Mouse (Mus musculus) left cerebral cortex, postnatal 10 days (tissue): ENCODE results near the gene Hormad2. TPM values are rescaled to one million over a fixed set of nuclear protein-coding genes. Genes with fewer than 3 reads are reported as not detected.

Experiments
- DNase-seq, 2 experiments: peaks; one replicate each; pipeline ENCODE4 v3.0.0; 2021 to 2022; ENCODE audit warnings: low spot score in 2 of 2, mixed read lengths in 1 of 2; ENCODE audit errors: extremely low spot score in 1 of 2
- intact Hi-C: fragments of 180-260 bp; cut with DNase I; formaldehyde crosslinking; loops from one replicate; pipeline ENCODE4 v1.15.1; 2025
- total RNA-seq, 2 experiments: library from RNA; stranded (reverse); gene quantifications; 2 replicates each; pipeline ENCODE4 v1.2.3; 2021

Hormad2 gene
- total RNA-seq, 2 experiments from 2014 or later: not detected

- intact Hi-C loops: no loop called here
Observed at GRCm38 (mm10) chr11:4379857-4380256, 61.0 kb downstream of the Hormad2 start.

DNA sequence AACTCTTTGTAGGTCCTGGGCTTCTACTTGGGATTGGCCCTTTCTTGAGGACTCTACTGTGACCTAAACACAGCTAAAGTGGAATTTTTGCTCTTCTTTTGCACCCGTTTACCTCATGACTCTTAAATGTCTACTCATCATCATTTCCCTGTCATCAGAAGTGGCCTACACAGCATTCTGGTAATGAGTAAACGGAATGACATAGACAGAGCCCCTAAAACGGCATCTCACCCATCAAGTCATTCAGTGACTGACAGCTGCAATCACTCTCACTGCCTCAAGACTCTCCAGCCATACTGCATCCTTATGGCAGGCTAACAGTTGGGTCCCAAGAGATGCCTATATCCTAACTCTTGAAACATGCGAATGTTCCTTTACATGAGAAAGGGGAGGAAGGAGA lies 74.5 kb downstream of the Hormad2 start:
- DNase-seq: no peak
- intact Hi-C loops: no loop called here

More at GRCm38 (mm10) chr11:4379857-4380256, 61.0 kb downstream of the Hormad2 start:
- no peak for DNase-seq

DNA sequence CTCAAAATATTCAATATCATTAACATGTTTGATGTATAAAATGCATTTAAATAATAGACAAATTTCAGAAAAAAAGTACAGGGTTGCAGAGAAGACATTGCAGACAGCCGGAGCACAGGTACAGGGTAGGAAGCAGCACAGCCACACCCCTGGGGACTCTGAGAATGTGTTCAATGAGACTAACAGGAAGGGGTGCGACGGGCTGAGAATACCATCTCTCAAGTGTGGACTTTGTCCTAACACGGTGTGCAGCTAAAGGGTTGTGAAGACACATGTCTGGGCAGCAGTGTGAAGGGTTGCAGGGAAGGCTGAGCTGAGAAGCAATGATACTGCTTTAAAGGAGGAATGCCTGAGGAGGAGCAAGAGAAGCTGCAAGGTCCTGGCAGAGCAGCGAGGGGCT lies 85.5 kb downstream of the Hormad2 start:
- intact Hi-C loops: no loop called here
- no peak for DNase-seq

- intact Hi-C loops: no loop called here
- DNase-seq: no peak
Observed at GRCm38 (mm10) chr11:4352637-4353036, 88.3 kb downstream of the Hormad2 start.

DNA sequence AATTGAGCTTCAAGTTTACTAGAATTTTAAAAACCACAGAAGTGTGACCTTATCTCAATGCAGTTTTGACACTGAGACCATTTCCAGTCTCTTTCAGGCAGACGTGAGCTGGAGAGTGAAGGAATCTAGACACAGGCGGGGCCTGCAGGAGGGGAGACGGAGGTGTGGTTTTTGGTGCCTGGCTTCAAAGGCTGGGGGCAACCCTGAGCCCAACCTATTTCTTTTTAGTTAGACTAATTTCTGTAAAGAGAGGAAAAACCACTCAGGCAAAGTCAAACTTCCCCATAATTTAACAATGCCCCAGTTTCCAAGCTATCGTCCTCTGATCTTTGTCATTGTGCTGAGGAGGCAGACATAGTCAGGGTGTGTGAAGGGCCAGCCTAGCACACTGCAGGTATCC lies 97.0 kb downstream of the Hormad2 start:
- DNase-seq: no peak
- intact Hi-C loops: no loop called here

GRCm38 (mm10) chr11:4342027-4342426 lies 98.9 kb downstream of the Hormad2 start:
- DNase-seq: no peak
- intact Hi-C loops: no loop called here

DNA sequence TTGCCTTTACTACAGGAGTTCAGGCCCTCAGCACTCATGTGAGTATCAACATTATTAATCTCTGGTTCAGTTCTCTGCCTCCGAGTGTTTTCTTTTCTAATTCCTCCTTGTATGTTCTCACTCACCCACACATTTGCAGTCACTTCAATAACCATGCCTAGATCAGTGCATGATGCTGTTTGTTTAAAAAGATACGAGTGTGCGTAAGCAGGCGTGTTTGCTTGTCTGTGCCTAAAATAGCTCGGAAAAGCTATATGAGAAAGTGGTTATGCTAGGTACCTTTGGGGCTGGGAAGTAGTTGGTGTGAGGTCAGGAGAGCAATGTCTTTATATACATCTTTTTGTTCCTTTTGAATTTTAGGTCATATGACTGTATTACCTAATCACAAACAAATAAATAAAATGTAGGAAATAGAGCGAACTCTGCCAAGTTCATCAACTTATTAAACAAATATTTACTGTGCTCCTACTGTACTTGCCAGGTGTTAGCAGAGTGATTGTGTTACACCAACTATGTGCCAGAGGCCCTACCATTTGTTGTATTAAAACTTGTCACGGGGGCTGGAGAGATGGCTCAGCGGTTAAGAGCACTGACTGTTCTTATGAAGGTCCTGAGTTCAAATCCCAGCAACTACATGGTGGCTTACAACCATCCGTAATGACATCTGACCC lies 100.7 kb downstream of the Hormad2 start:
- DNase-seq: no peak
- intact Hi-C loops: no loop called here

DNA sequence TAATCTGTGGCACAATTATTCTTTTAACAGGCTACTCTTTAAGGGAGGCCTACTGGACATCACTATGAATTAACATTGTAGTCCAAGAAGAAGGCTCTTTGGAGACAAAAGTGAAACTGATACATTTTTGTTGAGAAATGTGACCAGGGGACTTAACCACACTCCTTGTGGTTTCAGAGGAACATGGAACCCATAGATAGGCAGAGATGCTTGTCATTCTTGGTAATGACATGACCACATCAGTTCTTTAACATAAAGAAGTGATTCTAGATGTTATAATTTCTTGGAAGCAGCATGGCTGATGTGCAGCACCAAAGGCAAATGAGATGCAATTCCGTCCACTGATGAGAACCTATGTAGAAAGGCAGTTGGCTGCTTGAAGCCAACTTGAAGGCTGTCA lies 101.6 kb downstream of the Hormad2 start:
- DNase-seq: no peak
- intact Hi-C loops: no loop called here

DNA sequence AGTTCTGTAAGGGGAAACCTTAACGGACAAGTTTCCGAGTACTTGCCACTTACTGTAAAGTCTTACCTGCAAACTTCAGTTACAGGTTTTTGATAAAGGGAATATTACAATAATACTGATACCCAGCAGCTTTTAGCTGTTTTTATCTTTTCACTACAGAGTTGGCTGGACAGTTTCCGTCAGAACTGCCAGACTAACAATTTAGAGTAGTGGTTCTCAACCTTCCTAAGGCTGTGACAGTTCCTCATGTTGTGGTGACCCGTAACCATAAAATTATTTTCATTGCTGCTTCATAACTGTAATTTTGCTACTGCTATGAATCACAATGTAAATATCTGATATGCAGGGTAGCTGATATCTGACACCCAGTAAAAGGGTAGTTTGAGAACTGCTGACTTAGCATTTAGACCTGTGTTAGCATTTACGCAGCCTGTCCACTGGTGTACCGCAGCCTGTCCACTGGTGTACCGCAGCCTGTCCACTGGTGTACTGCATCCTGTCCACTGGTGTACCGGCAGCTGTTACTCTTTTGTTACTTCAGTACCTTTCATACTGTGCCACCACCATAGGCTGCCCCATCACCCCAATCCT lies 104.1 kb downstream of the Hormad2 start:
- DNase-seq: no peak
- intact Hi-C loops: no loop called here

DNA sequence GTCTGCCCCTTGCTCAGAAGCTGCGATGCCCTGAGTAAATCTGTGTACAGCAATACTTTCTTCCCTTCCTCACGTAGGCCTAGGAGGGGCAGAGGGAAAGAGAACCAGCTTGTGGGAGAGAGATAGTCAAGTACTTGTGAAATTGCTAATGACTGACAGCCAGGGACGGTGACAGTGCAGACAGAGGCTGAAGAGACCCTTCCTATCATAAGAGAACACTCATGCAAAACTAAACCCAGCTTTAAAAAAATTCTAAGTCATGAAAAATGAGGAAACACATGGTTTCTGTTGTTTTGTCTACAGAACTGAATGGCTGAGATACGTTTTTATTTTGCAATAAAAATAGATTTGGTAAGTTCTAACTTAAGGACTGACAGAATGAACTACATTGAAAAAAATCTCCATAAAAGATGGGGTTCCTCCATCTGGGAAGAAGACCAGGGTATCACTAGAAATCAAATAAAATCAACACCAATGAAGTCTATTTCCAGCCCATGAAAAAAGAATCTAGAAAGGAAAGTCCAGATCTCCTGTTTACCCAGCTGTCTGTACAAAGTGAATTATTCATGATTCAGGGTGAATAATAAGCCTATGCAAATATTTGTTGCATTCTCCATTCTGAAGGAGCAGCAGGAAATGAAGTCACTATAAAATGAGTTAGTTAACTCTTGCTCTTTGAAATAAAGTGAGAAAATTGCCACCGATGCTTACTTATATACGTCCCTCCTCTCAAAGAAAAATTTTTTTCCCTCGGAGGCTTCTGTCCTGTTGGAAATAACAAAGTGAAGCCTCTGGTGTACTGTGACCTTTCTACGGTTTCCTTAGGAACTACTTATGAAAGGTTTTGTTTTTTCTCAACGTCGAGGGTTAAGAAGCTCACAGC lies 104.9 kb downstream of the Hormad2 start:
- DNase-seq: no peak

GRCm38 (mm10) chr11:4332961-4333360 lies 107.9 kb downstream of the Hormad2 start:
- no peak for DNase-seq
- intact Hi-C loops: no loop called here

More for the DNA sequence above, 104.9 kb downstream of the Hormad2 start:
- intact Hi-C loops: no loop called here

DNA sequence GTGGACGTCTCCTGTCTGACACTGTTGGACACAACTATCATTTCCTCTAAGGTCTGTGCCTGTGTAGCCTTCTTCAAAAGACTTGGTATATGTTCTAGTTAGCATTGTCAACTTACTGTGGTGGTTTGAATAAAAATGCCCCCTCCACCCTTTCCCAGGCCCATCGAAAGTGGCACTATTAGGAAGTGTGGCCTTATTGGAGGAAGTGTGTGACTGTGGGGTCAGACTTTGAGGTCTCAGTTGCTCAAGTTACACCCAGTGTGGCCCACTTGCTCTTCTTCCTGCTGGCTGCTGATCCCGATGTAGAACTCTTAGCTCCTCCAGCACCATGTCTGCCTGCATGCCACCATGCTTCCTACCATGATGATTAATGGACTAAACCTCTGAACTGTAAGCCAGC lies 112.7 kb downstream of the Hormad2 start:
- intact Hi-C loops: no loop called here
- DNase-seq: no peak

- intact Hi-C loops: no loop called here
- no peak for DNase-seq
Observed at GRCm38 (mm10) chr11:4323481-4323880, 117.4 kb downstream of the Hormad2 start.

DNA sequence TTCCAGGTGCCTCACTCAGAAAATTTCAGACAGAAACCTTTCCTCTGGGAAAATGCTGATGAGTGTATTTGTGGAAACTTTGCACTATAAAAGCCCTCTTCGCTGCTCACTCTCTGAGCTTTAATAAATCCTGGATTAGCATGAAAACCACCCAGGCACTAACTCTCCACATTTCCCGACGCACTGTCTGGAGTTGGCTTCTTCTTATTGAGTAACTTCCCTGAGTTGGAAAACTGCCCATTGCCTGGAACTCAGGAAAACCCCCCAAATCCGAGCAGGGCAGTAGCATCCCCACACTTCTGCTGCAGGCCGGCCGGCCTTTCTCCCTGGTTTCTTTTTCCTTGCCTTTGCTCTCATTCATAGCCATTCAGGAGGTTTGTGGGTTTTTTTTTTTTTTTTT lies 118.0 kb downstream of the Hormad2 start:
- DNase-seq: no peak
- intact Hi-C loops: no loop called here

DNA sequence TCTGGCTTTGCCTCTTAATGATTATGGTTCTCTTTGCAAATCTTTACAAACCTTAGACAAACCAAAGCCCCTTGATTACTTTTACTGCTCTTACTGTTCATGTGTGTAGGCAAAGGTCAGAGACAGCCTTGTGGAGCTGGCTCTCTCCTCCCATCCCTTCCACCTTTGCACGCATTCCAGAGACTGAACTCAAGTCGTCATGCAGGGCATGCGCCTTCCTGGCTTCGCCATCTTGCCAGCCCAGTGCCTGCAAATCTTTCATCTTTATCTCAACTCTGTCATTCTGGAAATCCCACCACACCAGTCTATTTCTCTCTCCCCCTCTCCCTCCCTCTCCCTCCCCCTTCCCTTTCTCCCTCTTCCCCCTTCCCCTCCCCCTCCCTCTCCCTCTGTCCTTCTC lies 120.0 kb downstream of the Hormad2 start:
- no peak for DNase-seq
- intact Hi-C loops: no loop called here

DNA sequence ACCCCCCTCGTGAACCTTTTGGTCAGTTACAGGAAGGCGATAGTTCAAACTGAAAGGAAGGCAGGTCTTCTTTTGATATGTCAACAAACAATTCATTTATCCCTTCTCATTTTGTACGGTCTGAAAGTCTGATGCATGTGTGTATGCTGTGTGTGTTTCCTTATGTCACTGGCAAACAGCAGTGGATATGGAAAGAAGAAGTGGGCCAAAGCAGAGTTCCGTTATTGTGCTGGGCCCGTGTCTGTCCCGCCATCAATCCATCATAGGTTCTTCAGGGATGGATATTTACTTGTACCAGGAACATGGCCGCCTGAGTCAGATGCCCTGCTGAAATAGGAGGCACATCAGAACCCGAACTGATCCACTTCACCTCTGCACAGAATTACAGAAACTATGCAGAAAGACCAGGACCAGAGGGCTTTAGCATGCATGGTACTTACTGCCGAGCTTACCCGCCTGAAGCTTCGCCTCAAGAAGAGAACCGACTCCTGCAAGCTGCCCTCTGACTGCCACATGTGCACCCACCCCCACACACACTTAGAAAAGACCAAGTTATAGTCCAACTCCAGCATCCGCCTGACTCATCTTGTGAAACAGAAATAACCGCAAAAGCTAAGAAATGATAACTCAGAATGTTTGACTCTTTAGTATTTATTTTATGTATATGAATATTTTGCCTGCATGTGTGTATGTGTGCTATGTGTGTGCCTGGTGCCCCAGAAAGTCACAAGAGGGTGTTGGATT lies 121.5 kb downstream of the Hormad2 start:
- intact Hi-C loops: no loop called here

DNA sequence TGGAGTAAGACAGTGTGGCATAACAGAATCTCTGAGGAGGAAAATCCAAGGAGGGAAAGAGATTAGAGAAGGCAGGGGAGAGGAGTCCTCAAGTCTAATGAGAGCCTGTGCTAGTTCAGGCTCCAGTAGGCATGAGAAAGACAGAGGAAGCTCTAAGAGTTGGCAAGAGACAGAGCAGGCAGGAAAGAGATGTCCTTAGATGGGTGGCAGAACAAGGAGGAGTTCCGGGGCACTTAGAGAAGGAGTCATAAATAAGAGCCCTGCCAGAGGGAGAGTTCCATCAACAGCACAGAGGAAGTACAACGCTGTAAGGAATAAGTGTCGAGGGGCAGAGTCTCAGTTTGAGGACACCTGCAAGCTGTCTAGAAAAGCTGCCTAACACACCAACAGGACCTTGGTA lies 122.9 kb downstream of the Hormad2 start:
- DNase-seq: no peak

More for the DNA sequence above, 121.5 kb downstream of the Hormad2 start:
- no peak for DNase-seq

GRCm38 (mm10) chr11:4317287-4317686 lies 123.6 kb downstream of the Hormad2 start:
- DNase-seq: no peak
- intact Hi-C loops: no loop called here

More for the DNA sequence above, 122.9 kb downstream of the Hormad2 start:
- intact Hi-C loops: no loop called here

DNA sequence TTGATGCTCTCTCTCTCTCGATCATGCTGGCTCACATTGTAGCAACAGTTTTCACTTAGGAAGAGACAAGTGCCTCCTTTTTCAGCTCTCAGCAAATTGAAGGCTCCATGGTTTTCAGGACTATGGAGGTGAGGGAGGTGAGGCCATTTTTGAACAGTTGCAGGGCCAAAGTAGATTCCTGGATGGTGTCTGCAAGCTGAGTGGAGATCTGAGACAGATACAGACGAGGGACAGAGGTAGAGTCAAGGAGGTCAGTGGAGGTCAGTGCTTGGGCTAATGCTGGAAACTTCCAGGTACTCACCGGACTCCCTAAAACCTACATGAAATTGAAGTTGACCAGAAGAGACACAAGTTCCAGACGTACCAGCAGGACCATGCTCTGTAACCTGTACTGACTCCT lies 128.7 kb downstream of the Hormad2 start:
- no peak for DNase-seq
- intact Hi-C loops: no loop called here
